Mouse (Mus musculus): ENCODE data around the gene Wnt6.

- TF ChIP-seq CTCF (IDR thresholded peaks at IDR 0.05; ENCODE audit: low read depth, low read length) (no peak), POLR2A (IDR thresholded peaks at IDR 0.05; ENCODE audit: borderline replicate concordance, low read depth, low read length) (no peak)
Observed at GRCm38 (mm10) chr1:74833255-74833654, 61.6 kb downstream of the Wnt6 start.
